Mouse (Mus musculus): ENCODE measurements around the gene Lyzl4.
"Not testable (repeated sequence)": the region's sequence is repeated elsewhere in the genome, so short reads cannot be mapped to it uniquely, and the experiment has no call there.

Lyzl4 gene

DNA sequence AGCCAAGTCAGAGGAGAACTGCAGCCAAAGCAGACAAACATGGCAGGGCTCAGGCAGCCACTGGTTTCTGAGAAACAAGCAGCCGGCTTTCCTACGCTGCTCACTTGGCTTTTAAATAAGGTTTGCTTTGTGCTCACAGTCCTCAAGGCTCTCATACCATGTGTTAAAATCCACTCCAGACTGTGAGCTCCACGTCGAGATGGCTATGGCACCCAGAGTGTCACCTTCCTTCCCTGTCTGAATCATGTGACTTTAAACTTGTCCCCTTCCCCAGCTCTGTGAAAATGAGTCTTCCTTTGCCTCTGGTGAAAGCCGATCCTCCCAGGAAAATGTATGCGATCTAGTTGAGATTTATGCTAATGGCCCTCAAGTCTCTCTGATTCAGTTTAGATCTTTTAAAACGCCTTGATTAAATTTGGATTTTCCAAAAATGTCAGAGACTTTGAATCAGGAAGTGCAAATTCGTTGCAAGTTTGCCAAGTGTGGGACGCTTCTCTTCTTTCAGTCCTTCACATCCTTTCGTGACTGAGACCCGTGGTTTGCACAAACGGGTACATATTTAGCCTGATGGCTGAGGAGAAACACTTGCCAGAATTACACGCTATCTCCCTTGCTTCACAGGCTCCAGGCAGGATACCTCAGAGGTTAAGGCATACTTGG is 41.6 kb downstream of the Lyzl4 start:
- no peak for DNase-seq (ENCODE audit: low spot score)

DNA sequence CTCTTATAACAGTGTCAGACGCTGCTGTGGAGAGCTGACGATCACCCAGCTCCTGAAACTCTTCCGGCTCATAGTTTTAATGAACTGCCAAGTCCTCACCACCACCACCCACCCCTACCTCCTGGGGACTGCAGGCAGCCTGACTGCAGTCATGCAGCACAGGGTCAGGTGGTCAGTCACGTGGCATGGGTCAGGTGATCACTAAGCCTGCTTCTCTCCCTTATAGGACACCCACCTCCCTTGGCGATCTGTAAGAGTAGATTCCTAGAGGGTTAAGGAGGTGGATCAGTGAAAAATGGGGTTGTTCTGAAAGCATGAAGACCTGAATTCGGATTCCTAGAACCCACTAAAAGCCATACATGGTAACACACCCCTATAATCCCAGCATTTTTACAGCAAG is 42.3 kb downstream of the Lyzl4 start:
- DNase-seq (ENCODE audit: low spot score), result no peak

DNA sequence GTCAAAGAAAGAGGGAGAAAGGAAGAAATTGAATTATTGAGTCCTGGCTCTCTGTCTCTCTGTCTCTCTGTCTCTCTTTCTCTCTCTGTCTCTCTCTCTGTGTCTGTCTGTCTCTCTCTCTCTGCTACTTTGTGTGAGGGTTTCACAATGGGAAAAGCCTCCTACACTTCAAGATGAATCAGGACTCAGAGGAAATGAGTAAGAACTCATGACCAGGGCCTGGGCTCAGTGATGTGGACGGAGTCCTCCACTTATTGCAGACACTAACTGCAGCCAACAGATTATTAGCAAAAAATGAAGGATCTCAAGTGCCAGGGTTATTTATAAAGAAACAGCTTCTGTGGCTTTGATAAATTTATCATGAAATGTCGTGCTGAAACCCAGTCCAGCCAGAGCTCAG is 43.8 kb downstream of the Lyzl4 start:
- no peak for DNase-seq (ENCODE audit: low spot score)

DNA sequence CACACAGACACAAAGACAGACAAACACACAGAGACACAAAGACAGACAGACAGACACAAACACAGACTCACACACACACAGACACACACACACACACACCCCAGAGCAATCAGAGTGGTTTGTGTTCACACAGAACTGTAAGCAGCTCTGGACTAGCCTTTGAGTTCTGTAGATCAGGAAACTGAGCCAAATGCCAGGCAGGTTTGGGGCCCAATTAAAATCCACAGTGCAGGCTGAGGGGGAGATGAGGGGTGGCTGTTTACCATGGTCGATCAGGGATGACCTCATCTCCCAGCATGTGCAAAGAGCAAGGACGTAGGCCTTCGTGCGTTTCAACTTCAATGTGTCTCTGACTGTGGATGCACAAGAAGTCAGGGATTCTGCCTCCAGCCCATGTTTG is 47.1 kb downstream of the Lyzl4 start:
- no peak for DNase-seq (ENCODE audit: low spot score)

DNA sequence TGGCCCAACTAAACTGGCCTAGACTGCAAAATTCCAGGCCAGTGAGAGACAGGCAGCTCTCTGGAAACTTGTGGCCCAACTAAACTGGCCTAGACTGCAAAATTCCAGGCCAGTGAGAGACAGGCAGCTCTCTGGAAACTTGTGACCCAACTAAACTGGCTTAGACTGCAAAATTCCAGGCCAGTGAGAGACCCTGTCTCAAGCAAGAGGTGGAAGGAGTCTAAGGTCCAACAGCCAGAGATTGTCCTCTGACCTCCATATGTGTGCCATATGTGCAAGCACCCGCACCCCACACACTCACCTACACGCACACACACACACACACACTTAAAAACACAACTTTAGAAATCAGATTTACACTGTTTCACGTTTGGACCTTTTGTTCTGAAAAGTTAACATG is 48.1 kb downstream of the Lyzl4 start:
- DNase-seq (ENCODE audit: low spot score), result not testable (repeated sequence)

DNA sequence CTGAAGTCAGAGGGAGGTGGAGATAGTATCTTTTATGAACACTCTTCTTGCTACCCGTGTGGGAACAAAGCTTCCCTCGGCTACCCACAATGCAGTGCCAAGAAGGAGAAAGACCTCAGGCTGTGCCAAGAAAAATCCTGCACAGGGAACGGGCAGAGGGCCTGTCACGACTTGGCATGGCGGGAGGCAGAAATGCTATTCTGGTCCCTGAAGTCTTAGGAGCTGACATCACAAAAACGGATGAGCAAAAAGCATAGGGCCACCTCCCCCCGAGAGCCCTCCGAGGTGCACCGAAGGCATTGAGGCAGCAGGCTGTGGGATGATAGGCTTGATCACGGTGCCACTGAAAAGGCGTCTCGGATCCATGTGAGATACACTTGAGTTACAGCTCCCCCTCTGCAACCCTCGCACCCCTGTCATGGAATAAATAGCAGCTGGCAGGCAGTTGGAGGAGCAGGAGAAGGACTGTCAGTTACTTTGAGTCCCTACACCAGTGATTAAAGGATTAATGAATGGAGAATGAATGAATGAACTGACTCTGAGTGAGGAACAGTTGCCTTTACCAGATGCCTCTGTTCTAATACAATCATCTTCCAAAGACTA is 48.8 kb downstream of the Lyzl4 start:
- no peak for DNase-seq (ENCODE audit: low spot score)

DNA sequence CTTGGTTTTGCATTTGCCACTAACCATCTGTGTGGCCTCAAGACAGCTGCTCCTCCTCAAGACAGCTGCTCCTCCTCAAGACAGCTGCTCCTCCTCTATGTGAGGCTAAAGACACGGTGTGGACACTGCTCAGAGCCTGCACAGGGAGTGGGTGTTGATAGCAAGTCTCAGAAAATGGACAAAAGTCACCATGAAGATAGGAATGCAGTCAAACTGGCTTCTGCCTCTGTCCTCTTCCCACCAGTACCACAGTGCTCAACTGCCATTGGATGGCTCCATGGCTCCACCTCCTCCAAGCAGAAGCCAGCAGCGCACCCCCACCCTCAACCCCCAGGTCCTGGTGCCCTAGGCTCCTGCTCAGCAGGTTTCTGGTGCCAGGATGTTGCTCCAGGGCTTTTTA is 52.4 kb downstream of the Lyzl4 start:
- no peak for DNase-seq (ENCODE audit: low spot score)

DNA sequence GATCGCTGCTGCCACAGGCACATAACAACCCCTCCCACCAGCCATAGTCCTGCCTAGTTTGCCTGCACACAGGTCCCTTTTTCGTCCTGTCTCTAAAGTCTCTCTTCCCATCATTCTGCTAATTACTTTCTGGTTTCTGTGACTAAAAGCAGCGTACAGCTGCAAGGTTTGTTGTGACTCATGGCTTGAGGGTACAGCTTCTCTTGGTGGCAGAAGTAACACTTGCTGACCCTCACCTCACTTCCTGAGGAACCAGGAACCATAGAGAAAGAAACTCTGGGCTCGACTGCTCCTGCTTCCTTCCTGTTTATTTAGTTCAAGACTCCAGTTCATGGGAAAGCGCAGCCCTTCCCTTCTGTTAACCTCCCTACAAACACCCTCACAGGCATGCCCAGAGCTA is 67.5 kb downstream of the Lyzl4 start:
- DNase-seq (ENCODE audit: low spot score), result no peak

DNA sequence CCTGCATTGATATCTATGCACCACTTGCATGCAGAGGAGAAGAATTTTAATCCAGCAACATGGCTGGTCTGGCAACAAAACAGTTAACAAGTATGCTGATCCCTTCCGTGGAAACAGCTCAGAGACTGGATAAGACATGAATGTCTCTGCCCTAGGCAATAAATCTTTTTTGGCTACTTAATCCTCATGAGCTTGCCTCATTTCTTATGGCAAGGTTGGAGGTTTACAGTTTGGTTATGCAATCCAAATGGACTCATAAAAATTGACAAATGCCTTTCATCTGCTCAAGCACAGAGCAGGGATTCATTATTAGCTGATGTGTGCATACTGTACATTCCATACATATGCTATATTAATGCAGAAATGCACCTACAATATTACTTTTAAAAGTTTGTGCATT is 73.4 kb downstream of the Lyzl4 start:
- DNase-seq (ENCODE audit: low spot score), result no peak

DNA sequence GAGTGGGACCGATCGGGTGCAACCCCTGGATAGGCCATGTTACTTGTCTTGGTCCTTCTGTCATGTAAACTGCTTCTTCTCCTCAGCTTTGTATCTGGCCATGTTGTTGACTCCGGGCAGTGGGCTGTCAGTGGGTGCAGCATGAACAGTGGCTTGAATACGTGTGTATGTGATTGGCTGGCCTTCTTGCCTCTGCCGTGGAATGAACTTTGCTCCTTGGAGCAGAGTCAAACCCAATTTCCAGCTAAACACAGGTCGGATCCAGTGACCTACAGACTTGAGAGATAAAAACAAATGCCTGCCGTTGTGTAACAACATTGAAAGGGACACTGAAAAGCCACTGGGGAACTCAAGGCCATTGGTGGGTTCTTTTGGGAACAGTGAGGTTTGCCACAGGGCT is 75.5 kb downstream of the Lyzl4 start:
- DNase-seq (ENCODE audit: low spot score), result no peak

DNA sequence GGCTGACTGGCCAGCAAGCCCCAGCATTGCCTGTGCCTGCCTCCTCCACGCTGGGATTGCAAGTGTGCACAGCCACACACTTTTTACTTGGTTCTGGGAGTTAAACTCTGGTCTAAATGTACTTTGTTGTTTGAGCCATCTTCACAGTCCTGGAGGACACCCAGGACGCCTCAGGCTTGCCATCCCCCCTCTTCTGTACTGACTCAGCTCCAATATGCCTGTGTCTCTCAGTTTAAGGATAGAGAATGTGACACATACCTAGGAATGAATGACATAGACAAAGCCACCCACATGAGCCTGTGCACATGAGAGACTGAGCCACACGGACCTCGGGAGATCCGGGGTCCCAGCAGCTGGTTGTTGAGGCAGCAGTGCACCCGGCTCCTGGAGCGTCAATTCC is 78.6 kb downstream of the Lyzl4 start:
- DNase-seq (ENCODE audit: low spot score), result no peak

DNA sequence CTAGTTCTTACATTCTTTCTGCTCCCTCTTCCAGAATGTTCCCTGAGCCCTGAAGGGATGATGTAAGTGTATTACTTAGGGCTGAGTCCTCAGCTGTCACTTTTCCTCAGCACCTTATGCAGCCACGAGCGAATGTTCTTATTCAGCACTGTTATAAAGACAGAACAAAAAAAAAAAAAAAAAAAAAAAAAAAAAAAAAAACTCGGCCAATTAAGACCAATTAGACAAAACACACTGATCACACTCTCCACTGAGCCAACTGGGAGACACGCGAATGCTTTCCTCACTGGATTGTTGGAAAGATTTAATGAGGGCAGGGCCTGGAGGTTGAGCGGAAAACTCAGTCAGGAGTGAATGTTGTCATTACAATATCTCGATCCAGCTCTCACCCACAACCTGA is 81.4 kb downstream of the Lyzl4 start:
- no peak for DNase-seq (ENCODE audit: low spot score)

DNA sequence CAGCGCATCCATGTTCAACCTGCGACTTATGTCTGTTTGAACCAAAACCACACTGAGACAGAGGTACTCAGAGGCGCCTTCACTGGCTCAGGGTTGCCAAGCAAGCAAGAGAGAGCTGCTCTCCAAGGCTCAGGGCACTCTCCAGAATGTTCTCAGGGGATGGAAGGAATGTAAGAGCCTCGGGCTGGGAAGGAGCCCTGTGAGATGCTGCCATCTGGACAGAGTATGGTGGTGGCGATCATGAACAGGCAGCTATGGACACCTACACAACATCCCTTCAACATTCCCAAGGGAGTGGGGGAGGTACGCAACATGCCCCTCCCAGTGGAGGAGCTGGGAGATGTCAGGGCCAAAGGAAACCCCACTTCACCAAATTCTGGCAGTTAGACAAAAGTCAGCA is 83.7 kb downstream of the Lyzl4 start:
- no peak for DNase-seq (ENCODE audit: low spot score)

DNA sequence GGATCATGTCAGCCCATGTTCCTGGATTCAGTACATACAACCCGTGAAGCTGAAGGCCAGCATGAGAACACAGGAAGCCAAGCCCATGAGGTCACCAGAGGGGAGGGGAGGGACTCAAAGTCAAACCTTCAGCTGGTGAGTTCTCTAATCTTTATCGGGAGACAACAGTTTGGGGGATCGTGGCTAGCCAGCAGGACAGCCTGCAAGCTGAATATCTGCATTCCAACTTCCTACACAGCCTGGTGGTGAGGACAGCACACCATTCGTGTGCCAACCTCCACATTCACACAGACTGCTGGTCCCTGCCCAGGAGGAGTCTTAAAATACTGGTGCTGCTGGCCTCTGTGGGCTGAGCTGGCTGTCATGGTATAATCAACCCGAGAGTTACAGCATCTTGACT is 85.0 kb downstream of the Lyzl4 start:
- no peak for DNase-seq (ENCODE audit: low spot score)

DNA sequence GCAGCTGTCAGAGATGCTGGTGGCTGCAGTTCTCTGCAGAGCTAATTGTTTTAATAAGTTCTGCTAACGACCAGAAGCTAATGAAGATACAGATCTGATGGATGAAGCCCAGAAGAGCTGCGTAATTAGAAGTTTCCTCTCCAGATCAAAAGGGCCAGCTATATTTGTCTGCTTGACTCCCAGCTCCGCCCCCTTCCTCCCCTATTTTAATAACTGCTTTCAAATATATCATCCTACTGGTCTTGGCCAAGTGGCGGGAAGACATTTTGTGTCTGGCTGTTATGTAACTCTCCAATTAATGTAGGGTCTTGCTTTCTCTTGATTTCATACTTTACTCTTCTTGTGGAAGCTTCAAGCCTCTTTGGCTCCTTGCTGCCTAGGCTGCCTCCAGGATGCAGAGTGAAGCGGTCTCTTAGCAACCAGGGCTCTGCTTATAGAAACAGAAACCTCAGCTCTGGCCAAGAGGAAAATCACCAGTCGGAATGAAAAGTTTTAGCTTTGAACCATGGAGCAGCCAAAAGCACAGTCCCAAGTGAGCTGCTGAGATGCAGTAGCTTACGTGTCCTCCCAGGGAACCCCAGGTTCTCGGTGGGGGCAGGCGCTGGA is 86.4 kb downstream of the Lyzl4 start:
- DNase-seq (ENCODE audit: low spot score), result peak; percentile 83

DNA sequence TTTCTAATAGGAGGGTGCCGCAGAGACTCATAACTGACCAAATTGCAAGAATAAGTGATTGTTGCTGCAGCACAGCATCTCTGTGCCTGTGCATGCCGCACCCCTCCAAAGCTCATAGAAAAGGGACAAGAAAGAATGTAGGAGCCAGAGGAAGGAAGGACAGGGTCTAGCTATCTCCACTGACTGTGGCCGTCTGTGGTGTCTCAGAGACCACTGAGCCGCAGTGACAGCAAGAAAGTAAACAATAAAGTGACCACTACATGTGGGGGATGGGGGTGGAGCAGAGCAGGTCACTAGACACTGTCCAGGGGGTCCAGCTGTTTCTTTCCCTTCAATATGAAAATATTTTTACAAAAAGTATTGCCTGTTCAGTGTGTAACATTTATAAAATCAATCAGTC is 88.3 kb downstream of the Lyzl4 start:
- DNase-seq (ENCODE audit: low spot score), result no peak

DNA sequence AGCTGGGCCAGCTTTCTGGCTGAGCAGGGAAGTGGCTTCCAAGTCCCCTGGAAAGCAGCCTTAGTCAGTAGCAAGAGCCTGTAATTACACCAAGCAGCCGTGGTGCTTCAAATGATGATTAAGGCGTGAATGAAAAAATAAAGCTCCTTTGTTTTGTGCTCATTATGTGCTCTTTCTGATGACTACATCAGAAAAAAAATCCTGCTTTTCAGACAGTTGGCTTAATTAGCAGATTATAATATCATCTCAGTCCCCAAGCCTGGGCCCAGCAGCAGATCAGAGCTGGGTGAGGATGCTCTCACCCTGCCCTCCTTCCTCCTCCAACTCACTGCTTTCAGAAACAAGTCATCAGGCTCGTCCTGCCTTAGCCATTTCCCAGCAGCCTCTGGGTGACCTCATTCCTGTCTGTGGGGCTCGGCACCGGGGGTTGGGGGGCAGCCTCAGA is 91.5 kb downstream of the Lyzl4 start:
- no peak for DNase-seq (ENCODE audit: low spot score)

DNA sequence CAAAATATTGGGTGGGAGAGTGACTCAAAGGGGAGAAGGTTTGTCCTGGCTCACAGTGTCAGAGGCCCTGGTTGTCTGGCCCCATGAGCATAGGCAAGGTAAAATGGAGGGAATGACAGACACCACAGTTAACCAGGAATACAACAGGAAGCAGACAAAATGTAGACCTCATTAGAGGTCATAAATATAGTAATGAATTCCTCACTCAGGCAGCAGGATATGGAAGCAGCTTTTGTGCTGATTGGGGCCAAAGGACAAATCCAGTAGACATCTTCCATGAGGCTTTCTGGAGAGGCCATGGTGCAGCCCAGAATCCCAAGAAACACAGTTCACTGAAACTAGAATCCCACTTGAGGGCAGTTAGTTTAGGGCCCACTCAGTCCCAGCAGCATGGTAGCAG is 92.5 kb downstream of the Lyzl4 start:
- no peak for DNase-seq (ENCODE audit: low spot score)

DNA sequence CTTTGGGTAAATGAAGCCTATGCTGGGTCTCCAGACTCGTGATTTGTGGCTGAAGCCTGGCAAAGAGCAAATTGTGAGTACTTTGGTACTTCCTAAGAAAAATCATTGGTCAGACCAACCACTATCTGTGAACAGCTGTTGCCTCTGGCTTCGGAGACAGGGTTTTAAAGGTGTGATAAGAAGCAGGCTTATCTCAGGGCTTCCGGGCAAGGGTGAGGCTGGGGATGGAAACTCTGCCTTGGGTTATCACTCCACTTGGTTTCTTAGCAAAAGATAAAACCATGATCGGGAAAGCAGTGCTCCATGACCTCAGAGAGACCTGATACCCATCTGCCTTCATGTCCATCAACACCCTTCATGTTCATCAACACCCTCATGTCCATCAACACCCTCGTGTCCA is 92.9 kb downstream of the Lyzl4 start:
- no peak for DNase-seq (ENCODE audit: low spot score)

DNA sequence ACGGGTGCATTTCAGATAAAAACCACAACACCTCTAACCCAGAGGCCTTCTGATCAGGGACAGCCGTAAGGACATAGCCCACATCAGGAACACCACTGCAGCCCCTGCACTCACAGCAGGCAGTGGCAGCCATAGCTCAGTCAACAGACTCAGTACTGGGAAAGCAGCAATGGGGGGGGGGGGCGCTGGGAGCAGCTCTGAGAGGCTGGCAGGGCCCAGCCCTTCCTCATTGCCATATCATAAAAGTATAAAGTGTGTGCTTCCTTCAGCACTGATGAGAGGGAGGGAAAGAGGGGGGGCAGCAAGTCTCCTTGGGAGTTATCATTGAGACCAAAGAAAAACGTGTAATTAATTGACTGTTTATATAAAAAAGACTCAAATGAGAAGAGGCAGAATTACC is 94.5 kb downstream of the Lyzl4 start:
- DNase-seq (ENCODE audit: low spot score), result no peak

DNA sequence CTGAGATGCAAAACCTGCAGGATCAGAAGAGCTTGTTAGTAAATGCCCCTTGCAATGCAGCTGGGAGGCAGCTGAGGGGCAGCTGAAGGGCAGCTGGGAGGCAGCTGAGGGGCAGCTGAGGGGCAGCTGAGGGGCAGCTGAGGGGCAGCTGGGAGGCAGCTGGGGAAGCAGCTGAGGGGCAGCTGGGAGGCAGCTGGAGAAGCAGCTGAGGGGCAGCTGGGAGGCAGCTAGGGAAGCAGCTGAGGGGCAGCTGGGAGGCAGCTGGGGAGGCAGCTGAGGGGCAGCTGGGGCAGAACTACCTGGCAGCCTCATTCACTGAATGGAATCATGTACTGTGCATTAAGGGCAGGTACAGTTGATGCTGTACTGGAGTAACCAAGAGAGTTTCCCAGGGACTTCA is 100.4 kb downstream of the Lyzl4 start:
- no peak for DNase-seq (ENCODE audit: low spot score)

DNA sequence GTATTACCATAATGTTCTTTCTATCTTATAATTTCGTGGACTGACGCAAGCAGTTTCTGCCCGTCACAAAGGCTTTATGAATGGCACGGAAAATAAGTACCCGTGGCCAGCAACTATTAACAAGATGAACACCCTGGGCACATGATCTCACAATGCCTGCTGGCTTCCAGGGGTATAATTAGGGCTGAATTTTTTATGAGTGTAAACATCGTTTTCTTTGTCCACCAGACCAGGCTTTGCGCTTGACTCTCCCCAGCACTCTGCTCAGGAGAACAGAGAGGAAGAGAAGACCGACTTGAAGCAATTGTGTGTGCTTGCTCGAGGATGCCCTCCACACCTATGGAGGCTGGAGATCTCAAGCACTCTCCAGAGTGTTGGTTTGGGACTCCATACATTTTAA is 109.3 kb downstream of the Lyzl4 start:
- DNase-seq (ENCODE audit: low spot score), result no peak

DNA sequence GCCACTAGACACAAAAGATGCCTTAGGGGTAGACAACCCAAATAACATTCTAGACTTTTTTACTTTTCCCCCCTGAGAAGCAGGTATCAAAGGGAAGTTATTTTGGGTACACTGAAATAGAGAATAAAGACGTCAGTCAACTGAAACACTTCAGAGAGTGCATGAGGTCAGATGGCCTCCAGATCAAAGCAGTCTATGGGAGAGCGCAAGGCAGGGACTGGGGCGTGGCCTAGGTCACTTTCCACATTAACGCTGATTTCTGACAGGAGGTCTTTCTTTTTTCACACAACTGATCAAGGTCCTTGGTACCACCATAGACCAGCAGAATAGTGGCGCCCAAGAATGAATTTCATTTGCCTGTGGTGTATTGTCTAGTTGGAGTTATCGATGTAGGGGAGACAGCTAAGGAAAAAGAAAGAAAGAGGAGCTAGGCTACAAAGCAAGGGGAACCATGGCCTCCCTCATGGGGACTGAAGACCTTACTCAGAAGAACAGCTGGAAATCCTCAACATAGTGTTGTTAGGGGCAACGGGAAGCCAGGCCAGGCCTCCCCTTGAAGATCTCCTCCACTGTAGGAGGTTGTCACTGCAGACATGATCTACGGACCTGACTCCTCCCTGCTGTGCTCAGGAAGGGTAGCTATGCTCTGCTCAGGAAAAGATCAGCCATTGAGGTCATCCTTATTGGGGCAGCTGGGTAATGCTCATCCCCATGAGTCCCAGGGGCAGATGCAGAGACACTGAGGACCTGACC is 113.1 kb downstream of the Lyzl4 start:
- DNase-seq (ENCODE audit: low spot score), result no peak
